Mouse (Mus musculus) kidney, postnatal 0 days (tissue): ENCODE data around the gene Dennd5a. TPM values are rescaled to one million over a fixed set of nuclear protein-coding genes. Genes with fewer than 3 reads are reported as not detected.

ENCODE experiments used
- ATAC-seq: fragments of 200-750 bp; cut with Nextera tagmentation; replicated peaks from 2 replicates; pipeline ENCODE4 v1.8.0; 2017; ENCODE audit warnings: low read depth, moderate number of reproducible peaks, moderate TSS enrichment, moderate library complexity; ENCODE audit not compliant: low FRiP score
- DNase-seq: peaks from one replicate; pipeline ENCODE4 v3.0.0-alpha.2; 2016; ENCODE audit warnings: low spot score
- H3K27ac ChIP-seq: fragments of 300-500 bp; sonication (generic); 2 replicates; pipeline ENCODE4 v1.5.1; 2014; ENCODE audit warnings: mild to moderate bottlenecking
- H3K27me3 ChIP-seq: fragments of 300-500 bp; sonication (generic); 2 replicates; pipeline ENCODE4 v1.6.1; 2014; ENCODE audit warnings: low read length, mixed read lengths; ENCODE audit not compliant: insufficient read depth
- H3K36me3 ChIP-seq: fragments of 300-500 bp; sonication (generic); 2 replicates; pipeline ENCODE4 v1.6.1; 2014; ENCODE audit warnings: low read length, mixed read lengths; ENCODE audit not compliant: insufficient read depth
- H3K4me1 ChIP-seq: fragments of 300-500 bp; sonication (generic); replicated peaks from 2 replicates; pipeline ENCODE4 v1.6.1; 2014; ENCODE audit warnings: antibody characterized with exemption, low read length, mixed read lengths; ENCODE audit not compliant: insufficient read depth
- H3K4me2 ChIP-seq: fragments of 300-500 bp; sonication (generic); 2 replicates; pipeline ENCODE4 v1.6.1; 2014; ENCODE audit warnings: mild to moderate bottlenecking, low read length, moderate library complexity, mixed read lengths
- H3K4me3 ChIP-seq: fragments of 300-500 bp; sonication (generic); replicated peaks from 2 replicates; pipeline ENCODE4 v1.5.1; 2014; ENCODE audit warnings: low read depth, low read length
- H3K9ac ChIP-seq: fragments of 300-500 bp; sonication (generic); 2 replicates; pipeline ENCODE4 v1.6.1; 2014; ENCODE audit warnings: low read depth, low read length
- H3K9me3 ChIP-seq: fragments of 300-500 bp; sonication (generic); replicated peaks from 2 replicates; pipeline ENCODE4 v1.6.1; 2016; ENCODE audit warnings: low read length, inconsistent platforms, mixed read lengths
- CTCF ChIP-seq: IDR thresholded peaks from 2 replicates; pipeline ENCODE4 v1.5.1; 2016; ENCODE audit warnings: antibody characterized with exemption, low read depth, mild to moderate bottlenecking, moderate library complexity
- WGBS: fragments of 180-500 bp; shearing (Covaris S2); extraction: QIAGEN DNeasy Blood & Tissue Kit; methylation state at CpG from one replicate; pipeline ENCODE4 v1.1.7; 2014; 5-methylcytosine and 5-hydroxymethylcytosine counted together
- polyA plus RNA-seq: library from polyadenylated mRNA; unstranded; fragments of >200 nt; fragmentation: Nextera tagmentation; extraction: Ambion mirVana; gene quantifications from 2 replicates; pipeline ENCODE4 v1.2.1, GENCODE M21; 2015

Dennd5a gene
- polyA plus RNA-seq, 1 experiment from 2014 or later, result 35.0 TPM

DNA sequence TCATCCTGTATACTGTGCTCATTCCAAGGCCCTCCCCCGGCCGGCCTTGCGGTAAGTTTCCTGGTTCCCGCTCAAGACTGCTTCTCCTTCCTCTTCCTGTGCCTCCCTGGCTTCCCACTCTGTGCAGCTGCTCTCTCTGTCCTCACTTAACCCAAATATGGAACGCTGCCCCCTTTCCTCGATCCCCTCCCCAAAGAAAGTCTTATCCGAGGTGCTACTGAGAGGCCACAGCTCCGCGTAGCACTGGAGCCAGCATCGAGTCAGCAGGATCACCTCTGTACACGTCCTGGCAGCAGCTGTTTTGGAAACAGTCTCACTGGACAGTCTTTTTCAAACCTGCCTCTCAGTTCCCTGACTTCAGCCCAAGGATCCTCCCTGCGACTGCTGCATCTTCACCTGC is 81.1 kb downstream of the Dennd5a start:
- DNase-seq, result peak; percentile 16
- Histone ChIP-seq H3K36me3 (no peaks in the 10 kb centered on the region), H3K4me1 (no peaks in the 10 kb centered on the region), H3K4me3 (no peak overlapping the region), H3K27me3 (no peaks in the 10 kb centered on the region), H3K4me2 (peak overlapping the region; percentile 1; the same call in 1 of the 2 replicates), H3K27ac (no peak overlapping the region), H3K9me3 (no peaks in the 10 kb centered on the region), H3K9ac (no peak overlapping the region; the same call in 1 of the 2 replicates)
- no peak for TF ChIP-seq CTCF
- no peak for ATAC-seq
- 41% methylated on average over 12 of the region's 12 CpGs for WGBS

DNA sequence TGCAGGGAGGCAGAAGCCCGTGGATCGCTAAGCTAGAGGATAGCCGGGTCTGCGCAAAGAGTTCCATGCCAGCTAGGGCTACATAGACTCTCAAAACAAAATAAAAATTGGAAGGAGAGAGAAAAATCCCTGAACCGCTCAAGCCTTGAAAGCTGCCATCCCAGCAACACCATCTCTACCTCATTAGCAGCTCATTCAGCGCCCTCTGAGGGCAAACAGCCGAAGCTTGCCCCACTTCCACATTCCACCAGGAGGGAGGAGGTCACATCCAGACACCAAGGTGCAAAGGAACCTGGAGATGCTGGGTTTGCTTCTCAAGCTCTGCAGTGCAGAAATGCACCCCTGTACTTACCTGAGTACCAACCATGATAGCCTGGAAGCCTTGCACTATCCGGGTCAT is 84.2 kb downstream of the Dennd5a start:
- WGBS, result 70% methylated on average over 8 of the region's 8 CpGs
- peak; percentile 29 for TF ChIP-seq CTCF
- no peak overlapping the region for H3K4me3 ChIP-seq
- no peaks in the 10 kb centered on the region for H3K9me3 ChIP-seq
- H3K36me3 ChIP-seq, result no peaks in the 10 kb centered on the region
- no peak overlapping the region for H3K4me2 ChIP-seq
- no peak overlapping the region for H3K9ac ChIP-seq
- no peak for ATAC-seq
- no peak overlapping the region for H3K27ac ChIP-seq
- no peak for DNase-seq
- no peaks in the 10 kb centered on the region for H3K27me3 ChIP-seq
- no peaks in the 10 kb centered on the region for H3K4me1 ChIP-seq

DNA sequence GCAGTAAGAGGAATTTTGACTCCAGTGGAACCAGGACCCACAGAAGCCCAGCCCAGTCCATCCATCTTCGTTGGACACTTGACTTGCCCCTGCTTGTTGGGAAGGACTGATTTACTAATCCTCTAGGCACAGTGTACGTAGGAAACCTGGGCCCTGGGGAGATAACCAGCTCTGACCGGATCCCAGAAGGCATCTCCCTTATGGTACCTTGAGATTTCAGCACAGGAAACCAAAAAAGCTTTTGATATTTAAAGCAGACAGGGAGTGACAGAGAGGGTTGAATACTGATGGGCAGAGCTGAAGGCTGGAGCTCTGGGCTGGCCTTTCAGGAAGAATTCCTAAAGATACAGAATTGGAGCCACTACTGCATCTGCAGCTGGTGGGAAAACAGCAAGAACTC is 84.7 kb downstream of the Dennd5a start:
- ATAC-seq (no peak), DNase-seq (no peak)
- Histone ChIP-seq H3K27ac (no peak overlapping the region), H3K4me2 (no peak overlapping the region), H3K4me1 (no peaks in the 10 kb centered on the region), H3K36me3 (no peaks in the 10 kb centered on the region), H3K27me3 (no peaks in the 10 kb centered on the region), H3K4me3 (no peak overlapping the region), H3K9me3 (no peaks in the 10 kb centered on the region), H3K9ac (no peak overlapping the region)
- no peak for TF ChIP-seq CTCF
- 62% methylated on average over 3 of the region's 3 CpGs for WGBS

DNA sequence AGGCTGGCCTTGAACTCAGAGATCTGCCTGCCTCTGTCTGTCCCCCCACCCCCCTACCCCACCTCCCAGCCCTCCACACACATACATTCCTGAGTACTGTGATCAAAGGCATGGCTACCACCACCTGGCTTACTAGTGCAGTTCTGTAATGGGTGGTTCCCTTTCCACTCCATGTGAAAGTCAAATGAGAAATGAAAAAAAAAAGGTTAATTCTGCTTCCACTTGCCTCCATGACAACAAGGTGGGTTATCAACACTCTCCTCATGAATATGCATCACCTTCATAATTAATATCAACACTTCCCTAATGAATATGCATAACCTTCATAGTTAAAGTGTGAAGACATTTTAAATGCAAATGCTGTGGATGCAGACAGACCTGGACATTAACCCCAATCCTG is 85.2 kb downstream of the Dennd5a start:
- H3K4me3 ChIP-seq, result no peak overlapping the region
- H3K27me3 ChIP-seq, result no peaks in the 10 kb centered on the region
- ATAC-seq (no peak), DNase-seq (no peak)
- no peak for TF ChIP-seq CTCF
- H3K4me1 ChIP-seq, result no peaks in the 10 kb centered on the region
- H3K36me3 ChIP-seq, result no peaks in the 10 kb centered on the region
- no peak overlapping the region for H3K9ac ChIP-seq
- H3K4me2 ChIP-seq, result no peak overlapping the region
- no peak overlapping the region for H3K27ac ChIP-seq
- H3K9me3 ChIP-seq, result no peaks in the 10 kb centered on the region

DNA sequence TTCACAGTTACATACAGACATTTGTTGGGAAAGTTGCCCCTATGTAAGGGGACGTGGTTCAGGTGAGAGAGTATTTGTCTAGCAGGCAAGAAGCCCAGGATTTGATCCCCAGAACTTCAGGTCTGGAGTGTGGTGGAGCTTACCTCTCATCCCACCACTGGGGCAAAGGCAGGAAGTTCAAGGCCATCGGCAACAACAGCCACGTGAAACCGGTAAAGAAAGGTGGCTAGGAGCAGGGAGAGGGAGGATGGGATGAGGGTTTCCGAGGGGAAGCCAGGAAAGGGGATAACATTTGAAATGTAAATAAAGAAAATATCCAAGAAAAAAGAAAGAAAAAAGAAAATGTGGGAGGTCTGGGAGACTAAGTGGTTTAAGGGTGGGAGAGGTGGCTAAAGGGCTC is 87.1 kb downstream of the Dennd5a start:
- ATAC-seq (no peak), DNase-seq (no peak)
- no peak overlapping the region for H3K9ac ChIP-seq
- no peaks in the 10 kb centered on the region for H3K4me1 ChIP-seq
- H3K4me2 ChIP-seq, result no peak overlapping the region
- H3K27ac ChIP-seq, result no peak overlapping the region
- H3K27me3 ChIP-seq, result no peaks in the 10 kb centered on the region
- H3K36me3 ChIP-seq, result no peaks in the 10 kb centered on the region
- 37% methylated on average over 5 of the region's 5 CpGs for WGBS
- no peak for TF ChIP-seq CTCF
- no peaks in the 10 kb centered on the region for H3K9me3 ChIP-seq
- H3K4me3 ChIP-seq, result no peak overlapping the region

DNA sequence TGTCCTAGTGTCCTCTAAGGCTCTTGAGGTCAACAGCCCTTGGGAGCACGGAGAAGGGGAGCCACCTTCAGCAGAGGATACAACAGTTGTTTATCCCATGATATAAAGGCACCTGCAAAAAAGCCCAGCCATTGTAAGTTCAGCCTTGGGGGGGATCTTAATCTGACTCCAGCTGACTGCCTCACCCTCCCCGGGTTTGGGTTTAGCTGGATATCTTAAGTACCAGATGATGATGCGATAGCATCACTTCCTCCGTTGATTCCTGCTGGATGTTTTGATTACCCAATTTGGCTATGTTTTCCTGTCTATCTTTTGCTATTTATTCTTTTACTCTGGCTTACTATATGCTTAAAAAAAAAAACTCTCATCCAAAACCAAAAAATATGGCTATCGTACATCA is 89.0 kb downstream of the Dennd5a start:
- Histone ChIP-seq H3K4me2 (no peak overlapping the region), H3K27me3 (no peaks in the 10 kb centered on the region), H3K4me1 (no peaks in the 10 kb centered on the region), H3K9ac (no peak overlapping the region), H3K27ac (no peak overlapping the region), H3K9me3 (no peaks in the 10 kb centered on the region), H3K36me3 (no peaks in the 10 kb centered on the region), H3K4me3 (no peak overlapping the region)
- ATAC-seq (no peak), DNase-seq (no peak)
- no peak for TF ChIP-seq CTCF
- 81% methylated on average over 5 of the region's 5 CpGs for WGBS

- peak; percentile 52 for TF ChIP-seq CTCF
- Histone ChIP-seq H3K27me3 (no peaks in the 10 kb centered on the region), H3K9me3 (no peaks in the 10 kb centered on the region), H3K27ac (no peak overlapping the region), H3K9ac (no peak overlapping the region), H3K4me3 (no peak overlapping the region), H3K36me3 (no peaks in the 10 kb centered on the region), H3K4me1 (no peaks in the 10 kb centered on the region), H3K4me2 (no peak overlapping the region)
- DNase-seq (peak; percentile 45), ATAC-seq (no peak)
- 35% methylated on average over 3 of the region's 3 CpGs for WGBS
Observed at GRCm38 (mm10) chr7:109868498-109868897, 91.8 kb downstream of the Dennd5a start.
